Mouse (Mus musculus): ENCODE data around the gene Brpf3.

- TF ChIP-seq CTCF (IDR thresholded peaks at IDR 0.05; ENCODE audit: borderline replicate concordance, extremely low read depth, insufficient read depth, insufficient read length): no peak
- TF ChIP-seq POLR2A (IDR thresholded peaks at IDR 0.05; ENCODE audit: borderline replicate concordance, extremely low read depth, insufficient read depth, insufficient read length, poor library complexity, severe bottlenecking): no peak
These were observed 30.2 kb downstream of the Brpf3 start for GRCm38 (mm10) chr17:28831065-28831464.

Measured in brain, embryonic 14.5 days (tissue).